Mouse (Mus musculus) cerebral cortex, adult 2 months (tissue): ENCODE data around the gene Ttc34.

Experiments used
- WGBS: fragments of 180-500 bp; shearing (Covaris S2); methylation state at CpG from one replicate; pipeline ENCODE4 v1.1.7; 2018; 5-methylcytosine and 5-hydroxymethylcytosine counted together

Gene Ttc34

GRCm38 (mm10) chr4:154897676-154898465 is 60.6 kb downstream of the Ttc34 start:
- whole genome bisulfite sequencing, result 47% methylated on average over 6 of the region's 6 CpGs

GRCm38 (mm10) chr4:154898506-154899446 is 61.5 kb downstream of the Ttc34 start, which contains the start of gene Fam213b:
Fam213b (minus strand) TSS chr4:154899135.
- WGBS, result 2% methylated on average over 43 of the region's 43 CpGs

- WGBS, result 90% methylated on average over 2 of the region's 2 CpGs
Observed at GRCm38 (mm10) chr4:154902371-154902770, 65.1 kb downstream of the Ttc34 start.

GRCm38 (mm10) chr4:154904185-154905071 is 67.2 kb downstream of the Ttc34 start:
- WGBS, result 8% methylated on average over 16 of the region's 16 CpGs

GRCm38 (mm10) chr4:154907833-154908232 is 70.6 kb downstream of the Ttc34 start:
- 37% methylated on average over 17 of the region's 17 CpGs for WGBS

- WGBS, result 95% methylated on average over 5 of the region's 5 CpGs
Observed at GRCm38 (mm10) chr4:154908490-154908889, 71.2 kb downstream of the Ttc34 start.

- WGBS, result 41% methylated on average over 15 of the region's 15 CpGs
Observed at GRCm38 (mm10) chr4:154910606-154911522, 73.6 kb downstream of the Ttc34 start.

GRCm38 (mm10) chr4:154911644-154912043 is 74.4 kb downstream of the Ttc34 start:
- WGBS, result 91% methylated on average over 2 of the region's 2 CpGs

- 96% methylated on average over 3 of the region's 3 CpGs for WGBS
Observed at GRCm38 (mm10) chr4:154913845-154914244, 76.6 kb downstream of the Ttc34 start.

- WGBS, result 96% methylated on average over 4 of the region's 4 CpGs
Observed at GRCm38 (mm10) chr4:154914252-154914651, 77.0 kb downstream of the Ttc34 start.

GRCm38 (mm10) chr4:154914707-154915106 is 77.4 kb downstream of the Ttc34 start:
- WGBS, result 89% methylated on average over 3 of the region's 3 CpGs

GRCm38 (mm10) chr4:154915286-154915685 is 78.0 kb downstream of the Ttc34 start:
- WGBS, result 83% methylated on average over 10 of the region's 10 CpGs

- WGBS, result 89% methylated on average over 4 of the region's 4 CpGs
Observed at GRCm38 (mm10) chr4:154916662-154917061, 79.4 kb downstream of the Ttc34 start.
